Mouse (Mus musculus): ENCODE measurements around the gene Ptprt. TPM values are rescaled to one million over a fixed set of nuclear protein-coding genes. Genes with fewer than 3 reads are reported as not detected.

Gene Ptprt
- total and polyA plus RNA-seq, 3 experiments: 0.02 to 0.36 (median 0.08) TPM

GRCm38 (mm10) chr2:162409245-162409644 lies 251.7 kb downstream of the Ptprt start:
- H3K27ac ChIP-seq: no peak overlapping the region
- no peak overlapping the region for H3K4me3 ChIP-seq
- no peaks in the 10 kb centered on the region for H3K27me3 ChIP-seq (ENCODE audit: control insufficient read depth, insufficient read depth, low read length)
- no peak for TF ChIP-seq CTCF (IDR thresholded peaks at IDR 0.05)
- no peak for TF ChIP-seq POLR2A (IDR thresholded peaks at IDR 0.05; ENCODE audit: insufficient read depth, low read depth, low read length)
- TF ChIP-seq EP300 (IDR thresholded peaks at IDR 0.05; ENCODE audit: insufficient read depth, low read depth, low read length): no peak
- intact Hi-C loops (cut with DNase I): no loop called here
- no peaks in the 10 kb centered on the region for H3K36me3 ChIP-seq (ENCODE audit: control insufficient read depth, insufficient read depth, low read length)
- H3K79me2 ChIP-seq (replicated peaks; ENCODE audit: control insufficient read depth, insufficient read depth, low read length): no peaks in the 10 kb centered on the region
- WGBS: 61% methylated on average over 8 of the region's 8 CpGs
- H3K4me1 ChIP-seq (ENCODE audit: control insufficient read depth, insufficient read depth, low read length): no peaks in the 10 kb centered on the region
- DNase-seq: no peak
- no peak overlapping the region for H3K9ac ChIP-seq (ENCODE audit: low read depth, low read length)

GRCm38 (mm10) chr2:162401316-162402100 lies 259.4 kb downstream of the Ptprt start:
- H3K36me3 ChIP-seq (ENCODE audit: control insufficient read depth, insufficient read depth, low read length): no peaks in the 10 kb centered on the region
- no peak overlapping the region for H3K9ac ChIP-seq (ENCODE audit: low read depth, low read length)
- no peaks in the 10 kb centered on the region for H3K79me2 ChIP-seq (replicated peaks; ENCODE audit: control insufficient read depth, insufficient read depth, low read length)
- H3K4me3 ChIP-seq: no peak overlapping the region
- no peaks in the 10 kb centered on the region for H3K4me1 ChIP-seq (ENCODE audit: control insufficient read depth, insufficient read depth, low read length)
- 50% methylated on average over 6 of the region's 6 CpGs for WGBS
- no peak overlapping the region for H3K27ac ChIP-seq
- H3K27me3 ChIP-seq (ENCODE audit: control insufficient read depth, insufficient read depth, low read length): no peaks in the 10 kb centered on the region
- TF ChIP-seq POLR2A (IDR thresholded peaks at IDR 0.05; ENCODE audit: insufficient read depth, low read depth, low read length) (no peak), EP300 (IDR thresholded peaks at IDR 0.05; ENCODE audit: insufficient read depth, low read depth, low read length) (no peak), CTCF (IDR thresholded peaks at IDR 0.05) (no peak)
- DNase-seq: no peak
- intact Hi-C loops (cut with DNase I): no loop called here

DNA sequence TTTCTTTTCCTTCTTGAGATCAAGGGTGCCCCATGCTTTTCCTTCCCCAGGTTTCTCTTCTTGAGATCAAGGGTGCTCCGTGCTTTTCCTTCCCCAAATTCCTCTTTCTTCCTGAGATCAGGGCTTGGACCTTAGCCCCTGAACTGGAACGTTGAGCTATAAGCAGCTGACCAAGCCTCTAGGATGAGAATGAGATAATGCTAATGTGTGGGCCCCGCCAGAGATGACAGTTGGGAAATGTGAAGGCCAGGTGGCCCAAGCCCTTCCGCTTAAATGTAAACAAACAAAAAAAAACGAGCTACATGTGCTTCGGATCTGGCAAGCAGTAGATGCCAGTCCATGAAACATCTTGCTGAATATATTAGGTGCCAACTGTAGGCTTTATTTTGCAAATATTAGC lies 266.3 kb downstream of the Ptprt start:
- TF ChIP-seq CTCF (IDR thresholded peaks at IDR 0.05) (no peak), EP300 (IDR thresholded peaks at IDR 0.05; ENCODE audit: insufficient read depth, low read depth, low read length) (no peak), POLR2A (IDR thresholded peaks at IDR 0.05; ENCODE audit: insufficient read depth, low read depth, low read length) (no peak)

GRCm38 (mm10) chr2:162391834-162392233 lies 269.1 kb downstream of the Ptprt start:
- H3K36me3 ChIP-seq (ENCODE audit: control insufficient read depth, insufficient read depth, low read length): no peaks in the 10 kb centered on the region
- no peak overlapping the region for H3K9ac ChIP-seq (ENCODE audit: low read depth, low read length)
- no peak overlapping the region for H3K4me3 ChIP-seq
- intact Hi-C loops (cut with DNase I): no loop called here
- TF ChIP-seq POLR2A (IDR thresholded peaks at IDR 0.05; ENCODE audit: insufficient read depth, low read depth, low read length) (no peak), EP300 (IDR thresholded peaks at IDR 0.05; ENCODE audit: insufficient read depth, low read depth, low read length) (no peak), CTCF (IDR thresholded peaks at IDR 0.05) (no peak)
- no peaks in the 10 kb centered on the region for H3K4me1 ChIP-seq (ENCODE audit: control insufficient read depth, insufficient read depth, low read length)
- DNase-seq: no peak
- WGBS: 85% methylated on average over 4 of the region's 4 CpGs
- no peaks in the 10 kb centered on the region for H3K79me2 ChIP-seq (replicated peaks; ENCODE audit: control insufficient read depth, insufficient read depth, low read length)
- H3K27ac ChIP-seq: no peak overlapping the region
- no peaks in the 10 kb centered on the region for H3K27me3 ChIP-seq (ENCODE audit: control insufficient read depth, insufficient read depth, low read length)

More for the DNA sequence above, 266.3 kb downstream of the Ptprt start:
- 55% methylated on average over 6 of the region's 6 CpGs for WGBS
- no peak overlapping the region for H3K27ac ChIP-seq
- no peak overlapping the region for H3K9ac ChIP-seq (ENCODE audit: low read depth, low read length)
- H3K27me3 ChIP-seq (ENCODE audit: control insufficient read depth, insufficient read depth, low read length): no peaks in the 10 kb centered on the region
- no peaks in the 10 kb centered on the region for H3K79me2 ChIP-seq (replicated peaks; ENCODE audit: control insufficient read depth, insufficient read depth, low read length)
- no peaks in the 10 kb centered on the region for H3K36me3 ChIP-seq (ENCODE audit: control insufficient read depth, insufficient read depth, low read length)
- no peaks in the 10 kb centered on the region for H3K4me1 ChIP-seq (ENCODE audit: control insufficient read depth, insufficient read depth, low read length)
- DNase-seq: no peak
- no peak overlapping the region for H3K4me3 ChIP-seq
- intact Hi-C loops (cut with DNase I): no loop called here

GRCm38 (mm10) chr2:162377309-162377708 lies 283.6 kb downstream of the Ptprt start:
- TF ChIP-seq EP300 (IDR thresholded peaks at IDR 0.05; ENCODE audit: insufficient read depth, low read depth, low read length): no peak
- TF ChIP-seq POLR2A (IDR thresholded peaks at IDR 0.05; ENCODE audit: insufficient read depth, low read depth, low read length): no peak
- TF ChIP-seq CTCF (IDR thresholded peaks at IDR 0.05): no peak
- Histone ChIP-seq H3K27ac (no peak overlapping the region), H3K36me3 (ENCODE audit: control insufficient read depth, insufficient read depth, low read length) (no peaks in the 10 kb centered on the region), H3K27me3 (ENCODE audit: control insufficient read depth, insufficient read depth, low read length) (no peaks in the 10 kb centered on the region), H3K79me2 (replicated peaks; ENCODE audit: control insufficient read depth, insufficient read depth, low read length) (no peaks in the 10 kb centered on the region), H3K4me3 (no peak overlapping the region), H3K4me1 (ENCODE audit: control insufficient read depth, insufficient read depth, low read length) (no peaks in the 10 kb centered on the region), H3K9ac (ENCODE audit: low read depth, low read length) (no peak overlapping the region)
- WGBS: 86% methylated on average over 7 of the region's 7 CpGs
- no peak for DNase-seq
- intact Hi-C loops (cut with DNase I): no loop called here

DNA sequence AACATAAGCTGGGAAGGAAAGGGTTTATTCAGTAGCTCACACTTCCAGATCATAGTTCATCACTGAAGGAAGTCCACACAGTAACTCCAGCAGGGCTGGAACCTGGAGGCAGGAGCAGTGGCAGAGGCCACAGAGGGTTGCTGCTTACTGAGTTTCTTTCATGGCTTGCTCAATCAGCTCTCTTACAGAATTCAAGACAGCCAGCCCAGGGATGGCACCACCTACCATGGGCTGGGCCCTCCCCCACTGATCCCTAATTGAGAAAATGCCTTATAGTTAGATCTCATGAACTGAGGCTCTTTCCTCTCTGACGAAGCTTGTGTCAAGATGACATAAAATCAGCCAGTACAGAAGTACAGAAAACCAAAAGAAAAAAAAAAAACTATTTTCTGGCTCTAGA lies 311.9 kb downstream of the Ptprt start:
- intact Hi-C loops (cut with DNase I): no loop called here
- WGBS: 39% methylated on average over 1 of the region's 1 CpGs

More for the DNA sequence above, 311.9 kb downstream of the Ptprt start:
- TF ChIP-seq CTCF (IDR thresholded peaks at IDR 0.05): no peak
- TF ChIP-seq POLR2A (IDR thresholded peaks at IDR 0.05; ENCODE audit: insufficient read depth, low read depth, low read length): no peak
- TF ChIP-seq EP300 (IDR thresholded peaks at IDR 0.05; ENCODE audit: insufficient read depth, low read depth, low read length): no peak
- Histone ChIP-seq H3K79me2 (replicated peaks; ENCODE audit: control insufficient read depth, insufficient read depth, low read length) (no peaks in the 10 kb centered on the region), H3K4me3 (no peak overlapping the region), H3K4me1 (ENCODE audit: control insufficient read depth, insufficient read depth, low read length) (no peaks in the 10 kb centered on the region), H3K27ac (no peak overlapping the region), H3K9ac (ENCODE audit: low read depth, low read length) (no peak overlapping the region), H3K36me3 (ENCODE audit: control insufficient read depth, insufficient read depth, low read length) (no peaks in the 10 kb centered on the region), H3K27me3 (ENCODE audit: control insufficient read depth, insufficient read depth, low read length) (no peaks in the 10 kb centered on the region)
- no peak for DNase-seq

Measured in heart, adult 2 months (tissue).